Mouse (Mus musculus): ENCODE results near the gene Cd47.

Gene Cd47

DNA sequence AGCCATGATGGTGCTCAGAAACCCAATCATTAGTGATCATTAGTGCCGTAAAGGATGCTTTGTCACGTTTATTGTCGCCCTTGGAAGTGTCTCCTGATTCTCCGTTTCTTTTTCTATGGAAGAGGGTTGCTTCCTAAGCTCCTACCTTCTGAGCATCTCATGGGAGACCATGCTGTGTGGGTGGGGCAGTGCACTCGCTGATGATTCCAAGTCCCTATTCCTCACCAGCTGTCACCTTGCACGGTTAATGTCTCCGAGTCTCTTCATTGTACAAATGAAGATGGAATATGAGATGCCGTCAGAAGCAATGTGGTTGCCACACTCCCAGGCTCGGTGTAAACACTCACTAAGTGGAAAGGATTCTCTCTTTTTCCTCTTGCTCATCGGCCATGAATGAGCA is 119.9 kb downstream of the Cd47 start:
- peak; percentile 42 for DNase-seq

DNA sequence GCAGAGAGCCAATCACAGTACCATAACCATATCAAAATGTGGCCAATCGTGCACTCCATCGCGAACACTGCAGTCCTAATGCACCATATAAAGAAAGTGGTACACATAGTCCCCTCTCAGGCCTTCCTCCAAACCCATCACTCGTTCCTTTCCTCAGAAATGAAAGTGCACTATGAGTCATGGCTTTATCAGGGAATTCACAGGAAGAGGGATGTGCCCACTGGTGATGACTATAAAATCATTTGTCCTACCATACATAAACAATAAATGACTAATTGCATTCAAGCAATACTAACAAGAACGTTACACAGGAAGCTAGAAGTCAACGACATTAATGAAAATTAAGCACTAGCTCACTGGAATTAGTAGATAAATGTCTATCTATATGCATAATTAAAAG is 121.3 kb downstream of the Cd47 start:
- DNase-seq, result no peak

DNA sequence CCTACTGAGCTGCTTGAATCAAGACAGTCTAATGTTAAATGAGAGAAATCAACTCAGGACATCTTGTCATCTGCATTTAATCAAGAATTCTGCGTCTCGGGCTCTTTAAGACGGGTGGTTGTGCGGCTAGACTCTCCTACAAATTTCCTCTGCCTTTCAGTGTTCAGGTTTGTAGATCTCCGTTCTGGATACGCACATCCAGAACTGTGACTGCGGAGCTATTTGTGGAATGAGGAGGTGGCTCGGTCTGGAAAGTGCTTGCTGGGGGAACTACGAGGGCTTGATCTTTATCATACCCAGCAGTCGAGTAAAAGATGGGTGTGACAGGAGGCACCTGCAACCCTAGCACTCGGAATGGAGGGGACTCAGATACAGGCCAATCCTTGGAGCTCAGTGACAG is 121.8 kb downstream of the Cd47 start:
- DNase-seq, result no peak

DNA sequence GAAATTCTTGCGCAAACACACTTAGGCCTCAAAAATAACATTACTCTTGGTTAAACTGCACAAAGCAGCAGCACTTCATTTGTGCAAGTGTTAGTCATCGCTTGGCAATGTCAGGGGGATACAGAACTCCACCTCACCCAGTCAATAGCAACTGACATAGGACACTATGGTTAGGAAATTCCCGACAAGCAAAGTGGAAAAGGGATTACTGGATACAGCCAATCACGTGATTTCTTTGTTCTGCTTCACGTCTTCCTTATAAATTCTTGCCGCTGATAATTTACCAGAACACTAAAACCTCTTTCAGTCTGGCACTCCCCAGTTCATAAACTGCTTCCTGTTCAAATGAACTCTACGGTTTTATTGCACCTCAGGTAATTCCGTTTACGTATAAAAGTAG is 123.4 kb downstream of the Cd47 start:
- DNase-seq, result no peak

DNA sequence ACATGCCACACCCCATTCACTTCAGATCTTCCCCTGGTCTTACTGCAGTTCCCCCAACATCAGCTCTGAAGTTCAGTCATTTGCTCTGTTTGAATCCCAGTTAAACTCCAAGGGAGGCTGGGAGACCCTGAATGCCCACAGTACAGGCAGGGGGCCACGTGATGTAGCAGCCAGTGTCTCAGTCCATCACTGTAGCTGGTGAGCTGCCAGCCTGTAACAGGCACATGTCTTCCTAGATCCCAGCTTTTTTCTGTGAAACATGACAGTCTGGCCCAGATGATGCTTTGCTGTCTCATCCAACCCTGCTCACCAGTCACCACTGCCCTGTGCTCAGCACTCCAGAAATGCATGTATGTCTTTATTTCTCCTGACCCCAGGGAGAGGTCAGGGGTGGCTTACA is 124.6 kb downstream of the Cd47 start:
- DNase-seq, result no peak

DNA sequence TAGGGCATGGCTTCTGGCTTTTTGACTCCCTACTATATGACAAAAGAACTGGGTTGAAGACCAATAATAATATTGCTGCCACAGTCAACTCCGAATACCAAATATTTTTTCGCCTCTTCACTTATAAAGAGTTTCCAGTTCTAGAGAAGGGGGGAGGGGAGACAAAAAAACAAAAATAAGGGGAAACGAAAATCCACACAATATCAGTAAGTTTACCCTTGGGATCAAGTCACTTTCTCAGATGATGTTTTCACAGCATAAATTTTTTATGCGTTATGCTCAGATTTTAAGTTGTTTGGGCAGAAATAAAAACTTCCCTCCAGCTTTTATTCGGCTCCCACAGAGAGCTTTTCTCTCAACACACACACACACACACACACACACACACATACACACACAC is 132.9 kb downstream of the Cd47 start:
- DNase-seq, result no peak

DNA sequence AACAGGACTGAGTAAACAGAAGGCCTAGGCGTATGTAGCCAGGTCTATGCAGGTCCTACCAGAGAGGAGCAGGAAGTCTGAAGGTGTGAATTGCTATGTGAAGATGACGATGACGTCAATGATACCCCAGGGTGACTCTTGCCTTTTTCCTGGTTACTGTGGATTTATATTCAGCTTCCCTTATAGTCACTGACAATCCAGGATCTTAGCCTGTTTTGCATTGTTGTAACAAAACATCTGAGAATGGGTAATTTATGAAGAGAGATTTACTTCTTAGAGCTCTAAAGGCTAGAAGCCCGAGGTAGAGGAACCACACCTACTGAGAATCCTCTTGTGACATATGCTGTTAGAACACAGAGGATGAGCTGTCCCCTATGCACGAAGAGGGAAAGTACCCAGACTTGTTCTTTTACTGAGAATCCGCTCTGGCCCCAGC is 135.7 kb downstream of the Cd47 start:
- DNase-seq, result no peak

DNA sequence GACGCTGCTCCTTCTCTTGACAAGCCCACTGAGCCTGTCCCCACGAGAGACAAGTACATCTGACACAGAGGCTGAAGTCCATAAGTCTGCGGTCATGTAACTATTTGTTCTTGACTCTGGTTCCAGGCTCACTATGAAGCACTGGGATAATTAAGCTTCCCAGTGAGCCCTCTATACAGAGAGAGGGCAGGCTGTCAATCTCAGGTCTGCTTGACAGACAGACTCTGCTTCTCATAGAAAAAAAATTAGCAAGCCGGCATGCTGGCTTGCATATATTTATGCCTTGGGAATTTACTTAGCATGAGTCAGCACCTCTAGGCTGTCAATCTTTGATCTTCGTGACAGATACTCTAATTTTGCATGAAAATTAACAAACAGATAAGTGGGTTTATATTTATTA is 136.5 kb downstream of the Cd47 start:
- DNase-seq, result no peak

DNA sequence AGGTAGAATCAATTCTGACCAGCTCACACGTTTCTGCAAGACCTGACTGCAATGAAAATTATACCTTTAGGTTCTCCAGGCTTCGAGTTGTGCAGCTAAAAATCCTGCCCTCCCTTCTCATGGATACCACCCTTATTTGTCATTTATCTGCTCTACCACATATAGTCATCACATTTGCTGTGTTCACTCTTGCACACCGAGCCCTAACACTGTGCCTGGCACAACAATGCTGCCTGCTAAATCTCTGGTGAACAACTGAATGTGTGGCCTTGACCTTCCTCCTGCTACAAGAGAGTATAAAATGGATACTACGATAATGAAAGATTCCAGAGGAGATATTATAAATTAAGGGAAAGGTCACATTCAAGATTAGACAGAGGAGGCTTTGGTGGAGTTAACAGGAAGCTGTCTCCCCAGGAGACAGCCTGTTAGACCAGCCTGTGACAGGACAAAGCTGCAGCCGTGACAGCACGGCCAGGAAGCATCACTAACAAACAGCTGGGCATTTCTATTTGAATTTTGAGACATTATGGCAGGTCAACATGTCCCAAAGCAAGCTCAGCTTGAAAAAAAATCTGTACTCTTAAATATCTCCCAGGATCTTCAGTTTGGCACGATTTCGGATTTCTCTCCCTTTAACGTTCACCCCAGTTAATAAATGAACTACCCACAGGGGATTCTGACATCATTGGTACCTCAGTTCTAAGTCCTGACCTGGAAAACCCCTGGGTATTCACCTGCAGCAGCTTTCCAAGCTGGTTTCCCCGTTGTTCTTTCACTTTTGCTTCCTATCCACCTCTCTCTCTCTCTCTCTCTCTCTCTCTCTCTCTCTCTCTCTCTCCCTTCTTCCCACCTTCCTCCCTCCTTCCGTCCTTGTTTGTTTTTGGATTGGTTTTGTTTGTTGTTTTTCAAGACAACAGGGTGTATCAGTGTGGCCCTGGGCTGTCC is 137.2 kb downstream of the Cd47 start:
- DNase-seq, result no peak

DNA sequence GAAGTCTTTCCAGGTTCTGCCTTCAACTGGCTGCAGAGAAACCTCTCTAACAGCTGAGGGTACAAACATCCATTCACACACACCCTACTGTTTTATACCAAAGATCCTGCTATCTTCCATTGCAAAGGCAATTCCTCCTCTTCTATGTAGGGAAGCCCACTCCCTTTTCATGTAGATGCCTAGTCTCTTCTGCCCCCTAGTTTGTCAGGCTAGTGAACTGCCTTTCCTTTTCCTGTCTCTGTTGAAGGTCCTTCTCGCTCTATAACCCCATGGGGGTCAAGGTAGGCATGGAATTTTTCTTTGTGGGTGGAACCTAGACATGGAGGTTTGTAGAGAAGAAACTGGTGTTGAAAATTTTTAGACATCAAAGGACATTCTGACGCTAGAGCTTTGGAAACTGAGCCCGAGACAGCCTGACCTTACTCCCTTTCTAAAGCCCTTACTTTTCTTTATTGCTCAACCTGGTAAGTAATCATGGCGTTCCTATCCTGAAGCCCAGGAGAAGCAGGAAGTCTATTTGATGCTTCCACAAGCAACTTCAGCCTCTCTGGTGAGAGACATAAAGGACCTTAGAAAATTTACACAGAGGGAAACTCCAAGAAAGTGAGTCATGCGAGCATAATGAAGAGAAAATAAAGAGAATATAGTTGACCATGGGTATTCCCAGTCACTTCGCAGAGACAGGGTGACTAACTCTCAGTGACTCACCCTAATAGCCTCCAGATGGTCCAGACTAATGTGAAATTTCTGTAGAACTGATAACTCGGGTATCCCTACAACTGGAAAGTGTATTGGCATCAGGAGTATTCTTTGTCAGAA is 138.4 kb downstream of the Cd47 start:
- no peak for DNase-seq

DNA sequence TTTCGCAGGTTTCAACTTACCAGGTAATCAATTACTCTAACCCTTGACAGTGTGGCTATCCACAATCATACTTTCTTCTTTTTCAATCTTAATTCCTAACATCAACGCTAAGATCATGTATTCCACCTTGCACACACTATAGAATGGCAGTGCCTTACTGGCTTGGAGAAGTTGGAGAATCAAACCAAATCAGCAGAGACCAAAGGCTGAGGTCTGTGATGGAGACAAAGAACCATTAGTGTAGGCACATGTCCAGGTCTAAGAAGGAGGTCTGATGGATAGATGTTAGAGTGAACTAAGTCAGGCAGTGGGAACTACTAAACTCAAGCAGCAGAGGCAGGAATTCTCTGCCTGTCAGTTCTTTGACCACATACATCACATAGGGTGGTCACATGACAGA is 139.0 kb downstream of the Cd47 start:
- DNase-seq, result no peak

DNA sequence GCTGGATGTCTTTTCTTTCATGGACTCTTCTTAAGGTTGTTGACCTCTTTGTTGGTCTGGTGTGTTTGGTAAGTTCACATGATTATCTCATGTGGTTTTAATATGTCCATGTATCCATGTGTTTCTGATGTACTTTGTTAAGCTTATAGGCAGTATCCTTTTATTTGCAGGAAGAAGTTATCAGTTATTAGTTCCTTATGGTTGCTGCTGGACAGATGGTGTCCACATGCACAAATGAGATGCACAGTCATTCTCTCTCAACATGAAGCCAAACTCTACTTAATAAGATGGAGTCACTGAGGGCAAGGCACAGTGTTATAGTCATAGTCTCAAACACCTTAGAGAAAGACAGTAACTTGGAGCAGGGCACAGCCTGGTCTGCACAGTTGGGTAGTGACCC is 140.1 kb downstream of the Cd47 start:
- DNase-seq, result no peak

DNA sequence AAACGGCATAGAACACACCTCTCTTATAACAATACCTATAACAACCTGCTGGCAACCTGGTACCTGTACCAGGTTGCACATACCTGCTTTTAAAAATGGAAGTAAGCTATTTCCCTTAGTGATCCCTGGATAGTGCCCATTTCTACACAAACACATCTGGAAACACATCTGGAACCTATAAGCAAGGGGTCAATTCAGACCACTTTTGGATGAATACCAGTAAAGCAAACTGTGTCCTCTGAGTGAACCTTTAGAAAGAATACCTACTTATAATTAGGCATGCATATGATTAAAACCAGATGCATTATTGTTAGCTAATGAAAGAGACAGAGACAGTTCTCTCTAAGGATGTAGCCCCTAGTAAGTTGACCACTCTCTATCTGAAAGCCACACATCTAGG is 140.7 kb downstream of the Cd47 start:
- no peak for DNase-seq

DNA sequence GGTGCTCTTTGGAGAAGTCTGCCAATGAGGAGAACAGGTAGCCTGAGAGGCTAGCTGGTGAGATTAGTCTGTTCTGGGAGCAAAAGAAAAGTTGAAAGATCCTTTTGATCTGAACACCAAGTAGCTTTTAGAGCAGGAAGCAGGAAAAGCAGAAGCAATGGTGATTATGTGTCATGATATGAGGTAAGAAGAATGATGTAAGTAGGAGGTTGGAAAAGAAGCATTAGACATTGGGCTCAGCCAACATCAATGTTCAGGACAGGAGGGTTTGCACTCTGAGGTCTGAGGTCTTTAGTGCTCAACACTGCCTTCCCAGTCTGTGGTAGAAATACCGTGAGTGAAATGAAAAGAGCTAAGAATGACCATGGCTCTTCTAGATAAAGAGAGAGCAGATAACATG is 143.4 kb downstream of the Cd47 start:
- no peak for DNase-seq

DNA sequence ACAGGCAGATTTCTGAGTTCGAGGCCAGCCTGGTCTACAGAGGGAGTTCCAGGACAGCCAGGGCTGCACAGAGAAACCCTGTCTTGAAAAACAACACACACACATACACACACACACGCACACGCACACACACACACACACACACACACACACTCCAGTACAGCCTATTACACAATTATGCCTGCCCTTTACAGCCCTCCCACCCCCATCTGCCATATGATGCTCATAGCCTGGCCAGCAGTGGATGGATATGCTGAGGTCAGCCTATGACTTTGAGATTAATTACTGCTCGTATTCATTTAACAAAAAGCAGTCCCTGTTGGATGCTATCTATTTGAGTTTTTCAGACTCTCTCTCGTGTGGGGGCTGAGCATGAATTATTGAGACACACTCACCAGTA is 144.8 kb downstream of the Cd47 start:
- DNase-seq, result no peak

DNA sequence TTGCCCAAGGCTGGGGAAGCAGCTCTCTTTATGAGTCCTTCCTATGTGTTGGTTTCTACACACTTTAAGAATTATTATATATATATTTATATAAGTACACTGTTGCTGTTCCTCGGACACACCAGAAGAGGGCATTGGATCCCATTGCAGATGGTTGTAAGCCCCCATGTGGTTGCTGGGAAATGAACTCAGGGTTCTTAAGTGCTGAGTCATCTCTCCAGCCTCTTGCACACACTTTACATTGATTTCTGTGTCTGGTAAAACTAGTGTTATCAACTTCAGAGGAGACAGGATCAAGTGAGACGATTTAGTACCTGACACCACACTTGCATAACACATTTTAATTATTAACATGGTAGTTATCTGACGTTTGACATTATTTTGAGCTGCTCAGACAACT is 146.7 kb downstream of the Cd47 start:
- DNase-seq, result no peak

DNA sequence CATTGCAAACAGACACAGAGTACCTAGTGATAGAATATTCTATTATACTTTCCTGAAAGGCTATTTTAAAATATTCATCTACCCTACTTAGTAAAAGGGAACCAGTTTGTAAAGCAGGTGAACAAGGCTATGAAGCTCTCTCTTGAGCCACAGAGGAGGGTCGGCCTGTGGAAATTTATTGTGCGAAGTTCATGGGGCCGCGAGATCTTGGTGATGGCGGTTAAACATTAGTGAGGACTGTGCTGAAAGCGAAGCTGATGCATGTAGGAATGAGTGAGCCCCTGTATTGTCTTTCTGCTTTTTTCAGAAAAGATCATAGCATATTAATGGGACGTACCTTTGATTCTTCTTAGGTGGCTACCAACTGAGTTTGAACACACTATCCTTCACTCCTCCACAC is 147.3 kb downstream of the Cd47 start:
- DNase-seq, result no peak

DNA sequence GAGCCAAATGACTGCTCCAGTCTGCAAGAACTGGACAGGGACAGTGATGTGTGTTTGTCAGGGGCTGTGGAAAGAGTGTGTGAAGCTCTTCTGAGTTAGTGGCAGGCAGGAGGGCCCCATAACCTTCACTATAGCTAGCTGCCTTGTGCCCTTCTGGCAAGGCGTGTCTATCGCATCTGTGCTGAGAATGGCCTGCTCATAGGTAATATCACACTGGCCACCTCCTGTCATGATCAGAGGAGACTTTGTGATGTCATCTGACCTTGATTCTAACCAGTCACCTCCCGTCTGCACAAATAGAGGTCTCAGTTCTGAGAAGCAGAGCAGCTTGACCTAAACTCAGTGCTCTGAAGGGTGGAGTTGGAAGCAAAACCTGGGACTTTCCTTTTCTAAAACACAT is 148.0 kb downstream of the Cd47 start:
- DNase-seq, result no peak

DNA sequence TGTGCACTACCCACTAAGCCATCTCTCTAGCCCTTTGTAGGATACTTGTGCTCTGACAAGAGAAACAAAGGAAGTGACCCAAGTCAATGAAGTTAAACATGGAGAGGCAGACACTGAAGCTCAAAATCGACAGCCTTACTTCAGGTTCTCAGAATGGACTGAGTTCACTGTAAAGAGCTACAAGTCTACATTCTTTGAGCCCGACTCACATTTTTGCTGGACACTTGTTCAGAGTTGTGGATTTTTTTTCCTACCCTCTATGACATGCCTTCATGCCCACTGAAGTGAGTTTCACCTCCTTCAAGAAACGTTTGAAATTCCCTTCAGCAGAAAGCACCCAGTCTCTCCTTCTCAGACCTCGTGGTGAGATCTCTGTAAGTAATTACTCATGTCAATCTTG is 148.9 kb downstream of the Cd47 start:
- DNase-seq, result no peak

DNA sequence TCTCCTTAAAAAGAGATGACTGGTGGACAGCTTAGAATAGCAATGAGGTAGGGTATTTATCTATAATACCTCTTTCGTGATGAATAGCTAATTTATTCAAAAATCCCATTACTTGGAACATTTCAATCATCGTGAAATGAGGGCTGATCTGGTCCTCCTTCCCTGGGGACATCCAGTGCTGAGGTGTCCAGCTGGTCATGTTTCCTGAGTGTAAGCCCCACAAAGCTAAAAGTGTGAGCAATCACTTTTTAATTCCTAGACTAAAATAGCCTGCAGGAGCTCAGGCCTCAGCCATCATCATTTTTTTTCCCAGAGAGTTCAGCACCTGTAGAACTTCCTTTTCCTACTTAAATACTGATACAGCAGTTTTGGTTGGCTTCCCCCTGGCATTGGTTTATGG is 150.0 kb downstream of the Cd47 start:
- no peak for DNase-seq

DNA sequence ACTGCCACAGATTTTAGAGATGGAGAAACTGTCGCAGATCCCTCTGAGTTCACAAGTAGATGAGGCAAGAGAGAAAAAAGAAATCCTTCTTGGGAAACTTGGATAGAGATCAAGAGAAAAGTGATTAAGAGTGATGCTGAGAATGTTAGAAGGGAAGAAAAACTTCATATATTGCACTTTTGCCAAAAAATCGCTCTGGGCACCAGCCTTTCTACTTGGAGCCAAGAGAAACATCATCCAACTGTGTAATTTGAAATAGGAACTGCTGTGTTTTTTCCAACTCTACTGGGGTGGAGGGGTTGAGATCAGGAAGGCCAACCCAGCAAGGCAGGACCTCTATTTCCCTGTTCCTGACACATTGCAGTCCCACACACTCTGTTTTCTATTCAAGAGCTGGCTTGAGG is 151.0 kb downstream of the Cd47 start:
- no peak for DNase-seq

DNA sequence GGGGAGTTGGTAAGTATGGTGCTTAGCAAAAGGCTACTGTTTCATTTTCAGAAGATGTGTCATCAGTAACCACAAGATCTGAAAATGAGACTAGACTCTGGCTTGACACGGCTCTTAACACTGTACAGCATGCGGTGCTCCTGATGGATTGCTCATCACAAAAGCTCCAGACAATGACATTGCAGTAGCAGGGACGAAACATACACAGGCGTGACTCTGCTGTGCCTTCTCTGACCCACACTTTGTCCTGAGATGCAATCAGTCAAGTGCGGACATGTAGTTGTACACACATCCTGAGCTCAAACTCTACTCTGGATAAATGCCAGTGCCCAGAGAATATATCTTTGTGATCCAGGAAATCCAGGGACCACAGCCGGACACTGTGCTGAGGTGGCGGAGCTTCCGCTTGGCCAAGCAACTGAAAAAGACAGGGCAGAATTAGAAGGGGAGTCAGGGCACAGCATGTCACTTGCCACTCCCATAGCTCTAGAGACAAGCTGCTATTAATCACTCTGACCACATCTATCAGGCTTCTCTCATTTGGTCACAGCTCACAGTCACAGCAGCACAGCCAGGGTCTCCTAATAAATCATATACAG is 151.7 kb downstream of the Cd47 start:
- no peak for DNase-seq

DNA sequence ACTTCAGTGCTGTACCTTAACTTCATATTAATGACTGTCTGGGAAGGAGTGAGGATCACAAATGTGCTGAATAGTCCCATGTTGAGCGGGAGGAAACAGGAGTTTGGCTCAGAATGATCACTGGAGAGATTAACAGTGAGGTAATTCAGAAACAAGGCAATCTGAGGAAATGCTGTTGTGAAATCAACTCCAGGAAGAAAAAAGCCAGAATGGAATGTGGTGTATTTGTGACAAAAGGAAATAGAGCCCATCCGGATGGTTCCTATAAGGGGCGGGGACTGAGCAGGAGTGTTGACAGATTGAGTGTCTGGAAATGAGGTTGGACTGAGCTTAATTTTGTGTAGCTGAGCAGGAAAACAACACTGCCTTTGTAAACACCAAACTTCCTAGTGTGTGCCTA is 153.5 kb downstream of the Cd47 start:
- no peak for DNase-seq

DNA sequence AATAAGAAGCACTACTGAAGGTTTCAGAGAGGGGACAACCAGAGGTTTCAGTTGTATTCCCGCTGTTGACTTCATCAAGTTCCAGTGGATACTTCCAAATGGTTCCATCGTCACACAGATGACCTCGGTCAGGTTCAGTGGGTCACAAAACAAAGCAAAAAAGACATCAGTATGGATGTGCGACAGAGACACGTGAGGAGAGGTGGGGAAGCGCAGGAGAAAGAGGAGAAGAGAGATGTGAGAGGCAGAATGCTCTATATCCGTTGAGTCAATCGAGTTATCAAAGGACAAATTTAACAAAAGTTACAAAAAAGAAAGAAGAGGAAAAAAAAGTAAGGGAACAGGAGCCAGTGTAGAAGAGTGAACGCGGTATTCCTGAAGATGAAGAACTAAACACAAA is 154.6 kb downstream of the Cd47 start:
- no peak for DNase-seq

Data from cerebellum, adult 11 months (tissue).